Mouse (Mus musculus): ENCODE data around the gene Gm20715. TPM values are rescaled to one million over a fixed set of nuclear protein-coding genes. Genes with fewer than 3 reads are reported as not detected.
"Not testable (repeated sequence)": the region's sequence is repeated elsewhere in the genome, so short reads cannot be mapped to it uniquely, and the experiment has no call there.

Gm20715 gene
- polyA plus RNA-seq, 2 experiments: 0.03 TPM; not detected in 1

DNA sequence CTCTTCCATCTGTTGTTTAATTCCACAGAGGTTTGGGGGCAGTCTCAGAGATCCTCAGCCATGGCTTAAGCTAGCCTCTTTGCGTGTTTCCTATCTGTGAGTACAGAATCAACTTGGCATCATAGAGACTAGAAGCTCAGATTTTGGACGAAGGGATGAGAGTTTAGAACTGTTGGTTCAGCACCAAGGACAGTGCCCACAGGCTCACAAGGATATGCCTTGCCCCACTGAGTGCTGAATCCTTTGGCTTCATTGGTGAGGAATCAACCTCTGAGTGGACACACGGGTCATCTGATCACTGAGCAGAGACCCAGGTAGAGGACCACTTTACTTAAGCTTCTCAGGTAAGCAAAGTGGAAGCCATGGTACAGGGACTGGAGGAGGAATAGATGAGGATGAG lies 46.3 kb downstream of the Gm20715 start:
- Histone ChIP-seq H3K9me3 (ENCODE audit: control insufficient read depth, low read length) (no peaks in the 10 kb centered on the region), H3K36me3 (ENCODE audit: control insufficient read depth, insufficient read depth, low read length) (no peaks in the 10 kb centered on the region), H3K4me2 (replicated peaks; ENCODE audit: low read depth, low read length, severe bottlenecking) (no peak overlapping the region), H3K27me3 (ENCODE audit: control insufficient read depth, insufficient read depth, low read length) (no peaks in the 10 kb centered on the region), H3K4me1 (ENCODE audit: control insufficient read depth, insufficient read depth, low read length) (no peaks in the 10 kb centered on the region), H3K27ac (replicated peaks; ENCODE audit: low read depth, low read length) (no peak overlapping the region), H3K9ac (ENCODE audit: low read depth, low read length, severe bottlenecking) (no peak overlapping the region), H3K4me3 (replicated peaks; ENCODE audit: low read length) (no peak overlapping the region)
- WGBS: 35% methylated on average over 3 of the region's 3 CpGs
- no peak for TF ChIP-seq POLR2A (IDR thresholded peaks at IDR 0.05; ENCODE audit: borderline replicate concordance, extremely low read depth, insufficient read depth, insufficient read length)
- DNase-seq (ENCODE audit: low spot score) (no peak), ATAC-seq (ENCODE audit: low FRiP score, low read depth) (no peak)

DNA sequence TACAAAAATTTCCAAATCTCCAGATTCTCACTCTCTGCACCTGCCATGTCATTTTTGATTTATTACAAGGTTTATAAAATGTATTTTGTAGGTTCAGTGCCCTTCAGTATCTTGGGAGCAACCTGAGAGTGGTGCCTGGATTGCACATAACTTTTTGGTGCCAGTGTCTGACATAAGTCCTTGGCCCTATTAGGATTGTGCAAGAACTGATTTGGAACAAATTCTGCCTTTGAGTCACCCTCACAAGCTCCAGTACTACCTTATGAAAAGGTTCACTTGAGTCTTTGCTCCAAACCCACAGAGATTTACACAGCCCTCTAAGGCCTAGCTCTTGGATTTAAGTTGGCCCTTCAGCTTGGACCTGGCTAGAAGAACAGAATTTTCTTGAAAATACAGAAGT lies 56.9 kb downstream of the Gm20715 start, which contains the start of gene Olfr1346:
Olfr1346 (plus strand) TSS at position 151 of the 400 bp plus-strand sequence.
- no peak within 1 kb of the TSS for H3K9ac ChIP-seq (ENCODE audit: low read depth, low read length, severe bottlenecking)
- ATAC-seq (ENCODE audit: low FRiP score, low read depth) (no peak), DNase-seq (ENCODE audit: low spot score) (no peak)

DNA sequence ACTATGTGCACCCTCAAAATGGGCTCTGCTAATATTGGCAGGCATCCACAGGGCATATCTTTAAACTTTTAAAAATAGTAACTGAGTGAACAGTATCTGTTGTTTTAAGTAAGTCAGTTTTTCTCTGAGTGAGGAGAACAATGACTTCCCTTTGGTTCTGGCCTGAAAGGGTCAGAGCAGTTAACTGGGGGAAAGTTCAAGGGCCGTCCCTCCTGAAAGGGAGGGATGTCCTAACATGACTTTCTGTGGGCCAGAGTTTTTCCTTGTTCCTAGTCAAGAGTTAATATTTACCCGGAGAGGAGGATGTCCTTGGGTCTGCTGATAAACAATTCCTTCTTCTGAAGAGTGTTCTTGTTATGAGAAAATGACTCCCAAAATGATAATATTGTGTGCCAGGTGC lies 67.6 kb downstream of the Gm20715 start:
- not testable (repeated sequence) for H3K4me3 ChIP-seq (replicated peaks; ENCODE audit: low read length); H3K27ac ChIP-seq (replicated peaks; ENCODE audit: low read depth, low read length); H3K9ac ChIP-seq (ENCODE audit: low read depth, low read length, severe bottlenecking); H3K9me3 ChIP-seq (ENCODE audit: control insufficient read depth, low read length); H3K27me3 ChIP-seq (ENCODE audit: control insufficient read depth, insufficient read depth, low read length); H3K4me1 ChIP-seq (ENCODE audit: control insufficient read depth, insufficient read depth, low read length); H3K36me3 ChIP-seq (ENCODE audit: control insufficient read depth, insufficient read depth, low read length); ATAC-seq (ENCODE audit: low FRiP score, low read depth); DNase-seq (ENCODE audit: low spot score); H3K4me2 ChIP-seq (replicated peaks; ENCODE audit: low read depth, low read length, severe bottlenecking)
- WGBS: 78% methylated on average over 2 of the region's 2 CpGs

More for the DNA sequence above, 56.9 kb downstream of the Gm20715 start, which contains the start of gene Olfr1346:
- no peak within 1 kb of the TSS for H3K4me2 ChIP-seq (replicated peaks; ENCODE audit: low read depth, low read length, severe bottlenecking)
- no peaks in the 10 kb centered on the region for H3K27me3 ChIP-seq (ENCODE audit: control insufficient read depth, insufficient read depth, low read length)
- H3K36me3 ChIP-seq (ENCODE audit: control insufficient read depth, insufficient read depth, low read length): no peaks in the 10 kb centered on the region
- H3K9me3 ChIP-seq (ENCODE audit: control insufficient read depth, low read length): no peaks in the 10 kb centered on the region
- no peaks in the 10 kb centered on the region for H3K4me1 ChIP-seq (ENCODE audit: control insufficient read depth, insufficient read depth, low read length)
- H3K27ac ChIP-seq (replicated peaks; ENCODE audit: low read depth, low read length): no peak within 1 kb of the TSS
- no peak within 1 kb of the TSS for H3K4me3 ChIP-seq (replicated peaks; ENCODE audit: low read length)
- no peak for TF ChIP-seq POLR2A (IDR thresholded peaks at IDR 0.05; ENCODE audit: borderline replicate concordance, extremely low read depth, insufficient read depth, insufficient read length)

DNA sequence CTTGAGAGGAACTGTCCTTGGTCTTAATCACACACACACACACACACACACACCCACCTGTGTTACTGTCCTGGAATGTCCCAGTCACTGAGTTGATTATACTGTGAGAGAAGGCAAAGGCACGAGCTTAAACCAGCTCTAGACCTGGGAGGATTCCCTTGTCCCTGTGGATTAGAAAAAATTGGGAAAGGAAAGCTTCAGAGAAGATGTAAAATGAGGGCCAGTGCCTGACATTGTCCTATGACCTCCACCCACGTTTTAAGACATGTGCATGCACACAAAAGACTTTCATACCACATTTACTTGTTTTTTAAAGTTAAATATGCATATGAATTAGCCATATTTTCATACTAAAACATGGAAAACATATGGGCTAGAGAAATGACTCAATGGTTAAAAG lies 76.8 kb downstream of the Gm20715 start, which contains the start of gene Olfr5:
Olfr5 (minus strand) TSS at position 101 of the 400 bp plus-strand sequence.
- H3K27me3 ChIP-seq (ENCODE audit: control insufficient read depth, insufficient read depth, low read length): no peaks in the 10 kb centered on the region
- no peaks in the 10 kb centered on the region for H3K36me3 ChIP-seq (ENCODE audit: control insufficient read depth, insufficient read depth, low read length)
- H3K4me1 ChIP-seq (ENCODE audit: control insufficient read depth, insufficient read depth, low read length): no peaks in the 10 kb centered on the region
- ATAC-seq (ENCODE audit: low FRiP score, low read depth) (no peak), DNase-seq (ENCODE audit: low spot score) (no peak)
- no peak within 1 kb of the TSS for H3K4me3 ChIP-seq (replicated peaks; ENCODE audit: low read length)
- H3K9me3 ChIP-seq (ENCODE audit: control insufficient read depth, low read length): no peaks in the 10 kb centered on the region
- no peak for TF ChIP-seq POLR2A (IDR thresholded peaks at IDR 0.05; ENCODE audit: borderline replicate concordance, extremely low read depth, insufficient read depth, insufficient read length)
- H3K27ac ChIP-seq (replicated peaks; ENCODE audit: low read depth, low read length): no peak within 1 kb of the TSS
- WGBS: 22% methylated on average over 2 of the region's 2 CpGs
- no peak within 1 kb of the TSS for H3K9ac ChIP-seq (ENCODE audit: low read depth, low read length, severe bottlenecking)
- no peak within 1 kb of the TSS for H3K4me2 ChIP-seq (replicated peaks; ENCODE audit: low read depth, low read length, severe bottlenecking)

Other genes starting within 250 kb of the Gm20715 start
- 50.6 and 73.3 TPM in 2 replicates for gene Zfp444, start 238.1 kb upstream of the Gm20715 start, polyA plus RNA-seq (2012; rRNA removed)
- gene Zfp444, start 238.1 kb upstream of the Gm20715 start, polyA plus RNA-seq (2014; fragmentation: Nextera tagmentation; extraction: Ambion mirVana): 54.2 and 62.5 TPM in 2 replicates
- gene Galp, start 213.2 kb upstream of the Gm20715 start, polyA plus RNA-seq (2012; rRNA removed): not detected in 2 replicates
- gene Galp, start 213.2 kb upstream of the Gm20715 start, polyA plus RNA-seq (2014; fragmentation: Nextera tagmentation; extraction: Ambion mirVana): not detected in 2 replicates
- gene Zscan5b, start 188.0 kb upstream of the Gm20715 start, polyA plus RNA-seq (2012; rRNA removed): not detected in 2 replicates
- gene Zscan5b, start 188.0 kb upstream of the Gm20715 start, polyA plus RNA-seq (2014; fragmentation: Nextera tagmentation; extraction: Ambion mirVana): not detected in 2 replicates
- gene Epp13, start 157.6 kb upstream of the Gm20715 start, polyA plus RNA-seq (2012; rRNA removed): not detected in 2 replicates
- not detected in 2 replicates for gene Epp13, start 157.6 kb upstream of the Gm20715 start, polyA plus RNA-seq (2014; fragmentation: Nextera tagmentation; extraction: Ambion mirVana)
- 3.7 and 4.7 TPM in 2 replicates for gene Zfp667, start 123.7 kb upstream of the Gm20715 start, polyA plus RNA-seq (2012; rRNA removed)
- 8.4 and 8.5 TPM in 2 replicates for gene Zfp667, start 123.7 kb upstream of the Gm20715 start, polyA plus RNA-seq (2014; fragmentation: Nextera tagmentation; extraction: Ambion mirVana)
- gene Zfp583, start 79.0 kb upstream of the Gm20715 start, polyA plus RNA-seq (2012; rRNA removed): 6.1 and 6.2 TPM in 2 replicates
- gene Zfp583, start 79.0 kb upstream of the Gm20715 start, polyA plus RNA-seq (2014; fragmentation: Nextera tagmentation; extraction: Ambion mirVana): 5.4 and 6.4 TPM in 2 replicates
- gene Gm3854, start 66.5 kb upstream of the Gm20715 start, polyA plus RNA-seq (2012; rRNA removed): 1.4 and 1.9 TPM in 2 replicates
- gene Gm3854, start 66.5 kb upstream of the Gm20715 start, polyA plus RNA-seq (2014; fragmentation: Nextera tagmentation; extraction: Ambion mirVana): 1.1 and 1.9 TPM in 2 replicates
- 1.1 and 2.1 TPM in 2 replicates for gene Zfp78, start 47.0 kb upstream of the Gm20715 start, polyA plus RNA-seq (2012; rRNA removed)
- gene Zfp78, start 47.0 kb upstream of the Gm20715 start, polyA plus RNA-seq (2014; fragmentation: Nextera tagmentation; extraction: Ambion mirVana): 2.8 and 3.4 TPM in 2 replicates
- 9.2 and 11.0 TPM in 2 replicates for gene Zfp28, start 27.0 kb upstream of the Gm20715 start, polyA plus RNA-seq (2012; rRNA removed)
- 11.1 and 14.4 TPM in 2 replicates for gene Zfp28, start 27.0 kb upstream of the Gm20715 start, polyA plus RNA-seq (2014; fragmentation: Nextera tagmentation; extraction: Ambion mirVana)
- 0.31 and 0.51 TPM in 2 replicates for gene Smim17, start 11.6 kb upstream of the Gm20715 start, polyA plus RNA-seq (2012; rRNA removed)
- 0.32 TPM in 1 of 2 replicates, not detected in the other for gene Smim17, start 11.6 kb upstream of the Gm20715 start, polyA plus RNA-seq (2014; fragmentation: Nextera tagmentation; extraction: Ambion mirVana)
- not detected in 2 replicates for gene Olfr1344, start 28.4 kb downstream of the Gm20715 start, polyA plus RNA-seq (2012; rRNA removed)
- not detected in 2 replicates for gene Olfr1344, start 28.4 kb downstream of the Gm20715 start, polyA plus RNA-seq (2014; fragmentation: Nextera tagmentation; extraction: Ambion mirVana)
- not detected in 2 replicates for gene Olfr1336, start 45.9 kb downstream of the Gm20715 start, polyA plus RNA-seq (2012; rRNA removed)
- gene Olfr1336, start 45.9 kb downstream of the Gm20715 start, polyA plus RNA-seq (2014; fragmentation: Nextera tagmentation; extraction: Ambion mirVana): not detected in 2 replicates
- not detected in 2 replicates for gene Olfr1346, start 56.8 kb downstream of the Gm20715 start, polyA plus RNA-seq (2012; rRNA removed)
- not detected in 2 replicates for gene Olfr1346, start 56.8 kb downstream of the Gm20715 start, polyA plus RNA-seq (2014; fragmentation: Nextera tagmentation; extraction: Ambion mirVana)
- 0.09 TPM in 1 of 2 replicates, not detected in the other for gene Olfr5, start 76.7 kb downstream of the Gm20715 start, polyA plus RNA-seq (2012; rRNA removed)
- not detected in 2 replicates for gene Olfr5, start 76.7 kb downstream of the Gm20715 start, polyA plus RNA-seq (2014; fragmentation: Nextera tagmentation; extraction: Ambion mirVana)
- gene Olfr1347, start 89.5 kb downstream of the Gm20715 start, polyA plus RNA-seq (2012; rRNA removed): 0.04 TPM in 1 of 2 replicates, not detected in the other
- not detected in 2 replicates for gene Olfr1347, start 89.5 kb downstream of the Gm20715 start, polyA plus RNA-seq (2014; fragmentation: Nextera tagmentation; extraction: Ambion mirVana)
- gene Olfr1348, start 98.5 kb downstream of the Gm20715 start, polyA plus RNA-seq (2012; rRNA removed): not detected in 2 replicates
- not detected in 2 replicates for gene Olfr1348, start 98.5 kb downstream of the Gm20715 start, polyA plus RNA-seq (2014; fragmentation: Nextera tagmentation; extraction: Ambion mirVana)
- gene Olfr1349, start 112.7 kb downstream of the Gm20715 start, polyA plus RNA-seq (2012; rRNA removed): 0.18 and 0.60 TPM in 2 replicates
- gene Olfr1349, start 112.7 kb downstream of the Gm20715 start, polyA plus RNA-seq (2014; fragmentation: Nextera tagmentation; extraction: Ambion mirVana): not detected in 2 replicates
- gene Olfr1350, start 154.6 kb downstream of the Gm20715 start, polyA plus RNA-seq (2012; rRNA removed): not detected in 2 replicates
- gene Olfr1350, start 154.6 kb downstream of the Gm20715 start, polyA plus RNA-seq (2014; fragmentation: Nextera tagmentation; extraction: Ambion mirVana): not detected in 2 replicates